In the genomic region with DNA sequence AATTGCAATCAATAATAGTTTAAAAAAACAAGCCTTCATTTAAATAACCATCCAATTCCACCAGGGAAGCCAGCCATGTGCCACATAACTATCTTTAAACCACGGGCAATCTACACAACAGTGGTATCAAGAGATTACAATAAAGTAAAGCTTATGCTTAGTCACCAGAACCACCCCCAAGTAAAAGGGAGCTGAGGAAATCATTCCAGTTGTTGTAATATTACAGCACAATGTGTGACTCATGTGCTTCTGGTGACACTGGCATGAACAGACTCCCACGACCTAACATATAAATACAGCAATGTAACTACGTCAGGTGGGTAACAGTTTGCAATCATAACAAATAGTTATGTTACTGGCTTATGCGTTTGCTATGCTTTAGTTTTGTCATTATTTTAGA, we compare ENCODE assay signal across 21 mouse cellular contexts.
"Had no signal": no experiment of that assay in that cellular context is flagged by ENCODE, and none has a peak within 500 bp of the region (broad histone marks: within the 10 kb centered on the region; RNA-seq: fewer than 3 reads in every experiment).

No protein-coding gene starts in this region.

- DNase-seq: kidney, adult 8-10 months; kidney, postnatal 14 days; kidney, postnatal 4 days; liver; lung, adult 18-20 months; lung, postnatal 10 days; lung, postnatal 36 days; midbrain, embryonic 14.5 days; right cerebral cortex, adult 18-20 months; right cerebral cortex, postnatal 25 days; thymus, adult 2 months; thymus, postnatal 14 days; thymus, postnatal 4 days had no signal

- H3K9ac ChIP-seq: limb, embryonic 13.5 days; liver, embryonic 12.5 days; liver, embryonic 15.5 days; lung, embryonic 15.5 days; neural tube, embryonic 12.5 days; neural tube, embryonic 15.5 days had no signal

- H3K9me3 ChIP-seq: limb, embryonic 10.5 days; limb, embryonic 13.5 days; liver, embryonic 12.5 days; liver, embryonic 15.5 days; lung, embryonic 15.5 days; neural tube, embryonic 12.5 days; neural tube, embryonic 15.5 days had no signal

- H3K27me3 ChIP-seq: limb, embryonic 13.5 days; liver, embryonic 12.5 days; liver, embryonic 15.5 days; lung, embryonic 15.5 days; neural tube, embryonic 12.5 days; neural tube, embryonic 15.5 days had no signal

- H3K4me2 ChIP-seq: limb, embryonic 13.5 days; liver, embryonic 12.5 days; liver, embryonic 15.5 days; lung, embryonic 15.5 days; midbrain, embryonic 11.5 days; neural tube, embryonic 12.5 days; neural tube, embryonic 15.5 days had no signal

- H3K4me1 ChIP-seq: limb, embryonic 10.5 days; limb, embryonic 13.5 days; liver, embryonic 12.5 days; liver, embryonic 15.5 days; lung, embryonic 15.5 days; neural tube, embryonic 12.5 days; neural tube, embryonic 15.5 days had no signal

- H3K4me3 ChIP-seq: limb, embryonic 10.5 days; limb, embryonic 13.5 days; liver, embryonic 12.5 days; liver, embryonic 15.5 days; lung, embryonic 15.5 days; neural tube, embryonic 12.5 days; neural tube, embryonic 15.5 days had no signal

- H3K27ac ChIP-seq: limb, embryonic 10.5 days; limb, embryonic 13.5 days; liver, embryonic 12.5 days; liver, embryonic 15.5 days; lung, embryonic 15.5 days; neural tube, embryonic 12.5 days; neural tube, embryonic 15.5 days had no signal

- ATAC-seq: liver, embryonic 12.5 days had no signal
